Mouse (Mus musculus) ES-CJ7 (cell line): ENCODE measurements at regions not wholly inside any gene's neighbourhood (a gene's known extent, or its start where the extent isn't known, plus 50 kb on each side); places are given as distances from the start of the nearest gene placed in this dataset.

Experiments
- DNase-seq: peaks from one replicate; pipeline ENCODE4 v3.0.0; 2011; ENCODE audit warnings: low read depth, low spot score

DNA sequence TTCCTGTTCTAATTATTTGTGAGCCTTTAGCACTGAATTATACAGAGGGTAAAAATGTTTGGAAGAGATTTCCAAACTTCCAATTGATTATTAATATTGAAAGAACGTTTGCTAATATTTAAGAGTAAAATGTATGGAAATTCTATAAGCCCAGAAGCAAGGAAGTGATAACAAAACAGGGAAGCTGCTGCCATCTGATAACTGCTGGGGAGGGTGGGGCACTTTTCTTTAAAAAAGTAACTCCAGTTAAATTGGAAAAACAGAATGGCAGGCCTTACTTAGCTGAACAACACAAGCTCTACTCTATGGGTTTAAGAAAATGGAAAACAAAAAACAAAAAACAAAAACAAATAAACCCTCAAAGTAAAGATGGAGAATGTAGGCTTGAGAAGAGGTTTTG is 1327.7 kb downstream of the Hace1 start:
- no peak for DNase-seq

DNA sequence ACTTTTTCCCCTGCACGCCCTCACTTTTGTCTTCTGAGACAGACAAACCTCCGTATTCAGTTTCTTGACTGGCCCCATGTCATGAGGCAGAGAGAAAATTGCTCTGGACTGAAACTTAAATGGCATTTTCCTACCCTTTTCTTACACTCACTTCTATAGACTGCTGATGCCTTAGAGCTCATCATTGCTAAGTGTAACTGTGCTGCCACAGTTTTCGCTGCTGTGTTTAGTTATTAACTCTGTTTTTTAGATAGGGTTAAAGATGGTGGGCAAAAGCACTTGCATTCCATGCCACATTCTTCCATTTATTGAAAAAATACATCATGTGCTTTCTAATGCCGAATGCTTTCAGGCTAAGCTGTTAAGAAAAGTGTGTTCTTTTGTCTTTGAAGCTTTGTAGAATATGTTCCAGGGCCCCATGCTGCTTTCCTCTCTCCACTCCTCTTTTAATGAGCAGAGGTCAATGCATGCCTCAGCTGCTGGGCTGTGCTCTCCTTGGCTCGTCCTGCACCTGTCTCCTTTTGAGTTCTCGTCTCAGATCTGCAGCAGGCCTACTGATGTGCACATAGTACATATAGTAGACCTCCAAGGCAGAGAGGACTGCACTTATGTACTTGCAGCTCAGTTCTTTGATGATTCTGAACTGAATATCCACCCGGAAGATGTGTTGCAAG is 1345.0 kb downstream of the Hace1 start:
- peak; percentile 17 for DNase-seq

DNA sequence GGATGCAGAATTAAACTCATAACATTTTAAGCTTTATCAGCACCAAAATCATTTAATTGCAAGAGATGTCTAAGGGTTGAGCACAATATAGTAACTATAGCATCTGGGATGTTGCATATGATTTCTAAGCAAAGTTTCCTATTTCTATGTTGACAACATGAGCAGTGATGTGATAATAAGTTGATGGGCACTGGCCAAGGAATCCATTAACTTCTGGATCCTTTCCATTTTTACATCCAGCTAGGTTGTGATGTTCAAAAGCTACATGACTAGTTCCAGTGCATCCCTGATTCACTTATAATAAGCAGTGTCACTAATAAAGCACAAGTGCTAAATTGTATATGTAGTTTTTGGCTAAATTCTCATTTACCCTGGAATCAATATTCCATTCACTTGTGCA is 1356.7 kb downstream of the Hace1 start:
- no peak for DNase-seq

DNA sequence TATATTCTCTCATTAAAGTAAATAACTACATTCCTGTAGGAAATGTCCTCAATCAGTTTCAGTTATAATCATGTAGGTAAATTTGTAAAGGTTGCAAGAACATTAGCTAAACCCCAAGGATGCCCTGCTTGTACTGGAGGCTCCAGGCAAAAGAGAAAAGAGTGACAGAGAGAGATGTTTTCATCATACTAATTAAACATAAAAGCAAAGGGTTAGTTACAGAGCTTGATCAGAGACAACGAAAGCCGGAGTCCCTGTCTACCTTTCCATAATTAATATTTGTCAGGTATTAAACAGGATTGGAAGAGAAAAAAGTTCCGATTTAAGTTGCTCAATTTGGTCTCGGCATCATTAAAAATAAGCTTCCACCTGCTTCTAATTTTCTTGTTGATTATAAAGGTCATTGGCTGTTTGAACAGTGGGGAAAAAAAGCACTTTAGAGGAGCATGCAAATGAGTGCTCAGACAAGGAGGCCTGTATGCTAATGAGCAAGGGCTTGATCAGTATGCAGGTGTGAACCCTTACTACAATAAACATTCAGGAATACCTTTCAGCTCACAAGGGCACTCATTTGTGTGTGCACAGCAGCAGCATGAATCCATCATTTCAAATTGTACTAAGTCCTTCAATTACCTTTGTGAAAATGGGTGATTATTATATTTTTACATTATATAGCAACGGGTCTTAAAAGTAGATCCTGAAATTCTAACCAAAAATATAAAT is 1358.8 kb downstream of the Hace1 start:
- DNase-seq, result no peak

DNA sequence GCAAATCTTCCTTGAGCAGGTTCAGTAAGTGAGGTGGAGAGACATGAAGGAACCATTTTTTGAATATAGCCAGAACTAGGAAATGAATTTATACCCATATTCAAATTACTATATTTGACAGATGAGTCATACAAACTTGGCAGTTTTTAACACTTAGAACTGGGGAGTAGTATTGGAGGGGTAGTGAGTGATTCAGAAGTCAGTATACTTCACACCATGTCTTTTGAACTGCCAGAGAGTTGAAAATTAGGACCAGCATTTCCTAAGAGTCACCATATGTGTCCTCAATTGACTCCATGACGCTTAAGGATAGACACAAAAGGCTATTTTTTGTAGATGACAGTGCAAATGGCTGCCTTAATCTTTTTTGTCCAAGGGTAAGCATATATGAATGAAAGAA is 1361.7 kb downstream of the Hace1 start:
- DNase-seq, result no peak

DNA sequence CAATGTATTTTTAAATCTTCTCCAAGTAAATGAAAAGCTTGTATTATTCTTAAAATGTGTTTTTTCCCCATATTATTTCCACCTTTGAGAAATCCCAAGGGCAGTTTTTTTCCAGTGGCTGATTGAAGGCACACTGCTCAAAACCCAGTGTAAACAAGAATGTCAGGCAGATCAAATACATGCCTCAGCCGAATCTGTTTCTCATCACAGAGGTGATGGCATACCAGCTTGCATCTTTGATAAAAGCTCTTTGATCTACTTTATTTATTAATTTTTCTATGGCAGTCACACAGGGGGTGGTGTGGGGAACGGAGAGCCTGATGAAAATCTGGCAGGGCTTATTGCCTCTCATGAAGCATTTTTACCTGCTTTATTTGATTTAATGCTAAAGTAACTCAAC is 1362.2 kb downstream of the Hace1 start:
- DNase-seq, result no peak

DNA sequence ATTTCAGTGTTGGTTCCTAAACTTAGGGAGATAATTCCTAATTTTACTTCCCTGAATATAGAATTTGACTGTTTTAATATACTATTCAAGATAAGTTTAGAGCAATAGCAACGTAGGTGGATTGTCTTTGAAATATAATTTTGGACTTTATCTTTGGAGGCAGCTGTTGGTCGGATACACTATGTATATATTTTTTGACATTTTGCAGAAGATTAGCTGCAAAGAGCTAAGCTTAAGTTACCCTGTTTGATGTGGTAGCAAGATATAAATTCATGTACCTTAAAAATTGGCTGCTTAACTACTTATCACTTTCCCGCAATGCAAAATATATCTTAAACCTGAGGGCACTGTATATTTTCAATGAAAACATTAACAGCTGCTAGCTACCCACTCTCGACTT is 1375.3 kb downstream of the Hace1 start:
- DNase-seq, result no peak

DNA sequence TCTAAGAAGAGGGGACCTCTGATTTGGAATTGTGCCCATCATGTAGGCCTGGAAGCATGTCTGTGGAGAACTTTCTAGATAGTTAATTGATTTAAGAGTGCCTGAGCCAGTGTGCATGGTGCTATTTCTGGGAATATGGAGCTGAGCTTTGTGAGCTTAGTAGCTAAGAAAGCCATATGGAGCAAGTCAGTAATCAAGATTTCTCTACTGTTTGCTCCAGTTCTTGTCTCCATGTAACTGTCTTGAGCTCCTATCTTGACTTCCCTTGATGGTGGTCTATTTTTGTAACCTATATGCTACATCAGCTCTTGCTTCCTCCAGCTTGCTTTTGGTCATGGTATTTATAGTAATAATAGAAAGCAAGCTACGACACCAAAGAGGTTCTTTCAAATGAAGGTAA is 1377.1 kb downstream of the Hace1 start:
- DNase-seq, result no peak

DNA sequence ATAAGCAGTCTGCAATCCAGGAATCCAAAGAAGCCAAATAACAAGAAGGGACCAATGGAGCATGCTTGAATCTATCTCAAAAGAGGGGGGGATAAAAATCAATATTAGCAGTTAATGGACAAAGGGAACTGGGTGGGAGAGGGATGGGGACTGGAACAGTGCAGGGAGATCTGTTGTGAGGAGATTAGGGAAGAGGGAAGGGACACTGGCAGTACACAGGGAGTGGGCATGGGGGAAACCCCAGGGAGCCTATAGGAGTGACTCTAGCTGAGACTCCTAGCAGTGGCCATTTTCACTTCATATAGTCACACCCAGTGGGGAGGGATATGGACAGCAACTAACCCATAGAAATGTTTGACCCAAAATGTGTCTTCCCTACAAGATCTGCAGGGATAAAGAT is 1402.8 kb downstream of the Hace1 start:
- DNase-seq, result no peak

DNA sequence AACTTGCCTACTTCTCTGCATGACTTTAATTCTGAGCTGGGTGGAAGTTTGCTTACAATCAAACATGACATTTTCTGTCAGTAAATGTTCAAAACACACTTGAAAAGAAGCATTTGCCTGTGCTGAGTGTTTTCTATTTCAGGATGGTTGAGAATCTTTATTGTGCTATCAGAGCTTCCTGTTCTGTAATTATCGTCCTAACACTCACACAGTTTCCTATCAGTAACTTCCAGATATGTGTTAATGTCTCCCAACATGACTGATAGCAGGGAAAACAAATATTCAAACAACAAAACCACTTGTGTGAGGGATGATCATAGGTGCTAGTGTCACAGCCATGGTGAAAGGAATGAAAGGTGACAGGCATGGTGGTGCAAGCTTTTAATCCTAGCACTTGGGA is 1422.1 kb downstream of the Hace1 start:
- DNase-seq, result no peak

DNA sequence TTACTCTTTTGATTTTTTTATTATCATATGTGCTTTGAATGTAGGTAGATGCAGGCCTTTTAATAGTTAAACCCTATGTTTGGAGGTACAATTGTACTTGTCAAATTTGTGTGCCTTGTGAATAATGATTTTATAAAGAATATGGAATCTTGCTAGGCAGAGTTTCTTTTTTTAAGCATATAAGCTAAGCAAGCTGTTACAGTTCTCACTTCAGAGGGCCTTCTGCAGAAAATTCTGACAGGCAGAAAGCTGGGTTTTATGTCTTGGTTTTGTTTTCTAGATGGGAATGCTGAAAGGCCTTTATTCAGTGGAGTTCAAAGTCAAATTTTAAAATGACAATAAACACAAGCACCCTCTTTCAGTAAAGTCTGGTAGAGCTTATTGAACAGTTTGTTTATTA is 1451.1 kb downstream of the Hace1 start:
- no peak for DNase-seq

DNA sequence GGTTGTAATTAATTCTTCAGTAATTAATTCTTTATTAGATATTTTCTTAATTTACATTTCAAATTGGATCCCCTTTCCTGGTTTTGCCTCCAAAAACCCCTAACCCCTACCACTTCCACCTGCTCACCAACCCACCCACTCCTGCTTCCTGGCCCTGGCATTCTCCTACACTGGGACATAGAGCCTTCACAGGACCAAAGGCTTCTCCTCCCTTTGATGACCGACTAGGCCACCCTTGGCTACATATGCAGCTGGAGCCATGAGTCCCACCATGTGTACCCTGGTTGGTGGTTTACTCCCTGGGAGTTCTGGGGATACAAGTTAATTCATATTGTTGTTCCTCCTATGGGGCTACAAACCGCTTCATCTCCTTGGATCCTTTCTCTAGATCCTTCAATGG is 1477.0 kb downstream of the Hace1 start:
- no peak for DNase-seq

DNA sequence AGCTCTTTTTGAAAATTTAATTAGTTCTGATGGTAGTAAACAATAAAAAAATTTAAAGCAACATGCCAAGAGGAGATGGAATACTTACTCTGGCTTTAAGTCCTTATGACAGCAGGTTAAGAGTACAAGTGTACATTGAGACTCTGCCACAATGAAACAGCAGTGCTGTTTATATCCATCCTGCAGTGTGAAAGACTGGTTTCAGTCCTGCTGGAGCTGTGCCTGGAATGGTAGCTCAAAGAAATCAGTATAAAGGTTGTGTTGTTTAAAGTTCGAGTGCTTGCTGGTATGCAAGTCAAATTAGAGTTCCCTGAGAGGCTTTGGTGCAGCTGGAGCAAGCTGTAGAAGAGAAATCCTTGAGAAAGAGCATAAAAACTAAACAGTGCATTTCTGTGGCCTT is 1524.9 kb downstream of the Hace1 start:
- no peak for DNase-seq
